Mouse (Mus musculus) heart, adult 2 months (tissue): ENCODE results near the gene Hoxc5. TPM values are rescaled to one million over a fixed set of nuclear protein-coding genes. Genes with fewer than 3 reads are reported as not detected.

Source experiments
- DNase-seq, 2 experiments: peaks; one replicate each; pipeline ENCODE4 v3.0.0; 2021
- H3K27ac ChIP-seq: fragments of 200-600 bp; 2 replicates; pipeline ENCODE4 v1.8.1; 2022
- H3K27me3 ChIP-seq: fragments of 200-500 bp; 2 replicates; pipeline ENCODE4 v1.6.1; 2012; ENCODE audit warnings: mild to moderate bottlenecking, low read length, inconsistent platforms, mixed read lengths; ENCODE audit not compliant: control insufficient read depth, insufficient read depth
- H3K36me3 ChIP-seq: fragments of 200-500 bp; 2 replicates; pipeline ENCODE4 v1.6.1; 2012; ENCODE audit warnings: low read length, inconsistent platforms; ENCODE audit not compliant: control insufficient read depth, insufficient read depth
- H3K4me1 ChIP-seq: fragments of 200-500 bp; 2 replicates; pipeline ENCODE4 v1.6.1; 2011; ENCODE audit warnings: low read length; ENCODE audit not compliant: control insufficient read depth, insufficient read depth
- H3K4me3 ChIP-seq: fragments of 200-600 bp; 2 replicates; pipeline ENCODE4 v1.8.1; 2022
- H3K79me2 ChIP-seq: fragments of 200-500 bp; replicated peaks from 2 replicates; pipeline ENCODE4 v1.6.1; 2012; ENCODE audit warnings: mild to moderate bottlenecking, inconsistent platforms, low read length, moderate library complexity, mixed read lengths; ENCODE audit not compliant: control insufficient read depth, insufficient read depth
- H3K9ac ChIP-seq: fragments of 200-500 bp; 2 replicates; pipeline ENCODE4 v1.6.1; 2012; ENCODE audit warnings: low read depth, mild to moderate bottlenecking, control low read depth, inconsistent platforms, low read length, mixed read lengths
- CTCF ChIP-seq: fragments of 200-600 bp; IDR thresholded peaks from 2 replicates; pipeline ENCODE4 v1.8.1; 2022; ENCODE audit warnings: antibody characterized with exemption, mild to moderate bottlenecking, moderate library complexity
- EP300 ChIP-seq: fragments of 200-500 bp; IDR thresholded peaks from 2 replicates; pipeline ENCODE4 v1.6.1; 2011; ENCODE audit warnings: low read depth, low read length, control low read depth; ENCODE audit not compliant: insufficient read depth
- POLR2A ChIP-seq: fragments of 200-500 bp; IDR thresholded peaks from 2 replicates; pipeline ENCODE4 v1.6.1; 2011; ENCODE audit warnings: mild to moderate bottlenecking, low read depth, low read length, control low read depth; ENCODE audit not compliant: insufficient read depth
- WGBS: fragments of 180-500 bp; shearing (Covaris S2); methylation state at CpG from one replicate; pipeline ENCODE4 v1.1.7; 2018; 5-methylcytosine and 5-hydroxymethylcytosine counted together
- intact Hi-C: fragments of 180-260 bp; cut with DNase I; formaldehyde crosslinking; loops from one replicate; pipeline ENCODE4 v1.15.1; 2025
- polyA plus RNA-seq: library from polyadenylated mRNA; depleted of rRNA; stranded (reverse); fragments of >200 nt; gene quantifications from 2 replicates; pipeline ENCODE4 v1.2.3, GENCODE M21; 2012
- total RNA-seq, 2 experiments: library from RNA; stranded (reverse); gene quantifications; 2 replicates each; pipeline ENCODE4 v1.2.3; 2021

Gene Hoxc5
- total and polyA plus RNA-seq, 3 experiments: 0.20 TPM; not detected in 2

DNA sequence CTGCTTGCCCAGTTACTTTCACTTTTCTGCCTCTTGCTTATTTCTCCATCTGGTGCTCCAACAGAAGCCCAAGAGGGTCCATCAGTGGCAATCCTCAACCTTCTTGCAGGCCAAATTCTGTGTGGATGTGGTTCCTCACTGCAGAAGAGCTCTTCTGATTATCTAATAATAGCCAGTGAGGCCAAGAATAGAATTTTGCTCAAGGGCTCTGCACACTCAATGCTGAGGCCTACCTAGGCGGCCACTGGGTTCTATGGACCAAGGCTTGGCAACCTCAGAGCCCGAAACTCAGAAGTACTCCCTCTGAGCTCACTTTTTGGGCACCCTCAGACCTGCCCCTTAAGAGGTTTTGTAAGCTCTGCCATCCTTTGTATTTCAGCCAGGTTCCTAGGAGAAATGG is 34.1 kb downstream of the Hoxc5 start:
- intact Hi-C loops: no loop called here
- Histone ChIP-seq H3K4me3 (no peak overlapping the region), H3K27me3 (peaks cover 22% of the 10 kb centered on the region), H3K79me2 (no peaks in the 10 kb centered on the region), H3K4me1 (no peaks in the 10 kb centered on the region), H3K36me3 (no peaks in the 10 kb centered on the region), H3K9ac (no peak overlapping the region), H3K27ac (no peak overlapping the region)
- TF ChIP-seq EP300 (no peak), CTCF (no peak), POLR2A (no peak)
- DNase-seq: no peak
- WGBS: 53% methylated on average over 2 of the region's 2 CpGs

- H3K9ac ChIP-seq: no peak overlapping the region
- no peaks in the 10 kb centered on the region for H3K79me2 ChIP-seq
- no peak overlapping the region for H3K4me3 ChIP-seq
- WGBS: 43% methylated on average over 4 of the region's 4 CpGs
- H3K27me3 ChIP-seq: peaks cover 21% of the 10 kb centered on the region
- intact Hi-C loops: no loop called here
- DNase-seq: no peak
- no peak for TF ChIP-seq EP300
- no peak for TF ChIP-seq POLR2A
- no peak for TF ChIP-seq CTCF
- H3K27ac ChIP-seq: no peak overlapping the region
- H3K36me3 ChIP-seq: no peaks in the 10 kb centered on the region
- no peaks in the 10 kb centered on the region for H3K4me1 ChIP-seq
Measured at GRCm38 (mm10) chr15:103002156-103002555, 34.9 kb downstream of the Hoxc5 start.

- Histone ChIP-seq H3K27ac (no peak overlapping the region), H3K4me3 (no peak overlapping the region), H3K27me3 (peaks cover 15% of the 10 kb centered on the region), H3K79me2 (no peaks in the 10 kb centered on the region), H3K36me3 (no peaks in the 10 kb centered on the region), H3K9ac (no peak overlapping the region), H3K4me1 (no peaks in the 10 kb centered on the region)
- no peak for TF ChIP-seq POLR2A
- TF ChIP-seq EP300: no peak
- no peak for TF ChIP-seq CTCF
- no peak for DNase-seq
- intact Hi-C loops: no loop called here
- WGBS: 35% methylated on average over 13 of the region's 13 CpGs
Measured at GRCm38 (mm10) chr15:103002821-103003448, 35.7 kb downstream of the Hoxc5 start.

DNA sequence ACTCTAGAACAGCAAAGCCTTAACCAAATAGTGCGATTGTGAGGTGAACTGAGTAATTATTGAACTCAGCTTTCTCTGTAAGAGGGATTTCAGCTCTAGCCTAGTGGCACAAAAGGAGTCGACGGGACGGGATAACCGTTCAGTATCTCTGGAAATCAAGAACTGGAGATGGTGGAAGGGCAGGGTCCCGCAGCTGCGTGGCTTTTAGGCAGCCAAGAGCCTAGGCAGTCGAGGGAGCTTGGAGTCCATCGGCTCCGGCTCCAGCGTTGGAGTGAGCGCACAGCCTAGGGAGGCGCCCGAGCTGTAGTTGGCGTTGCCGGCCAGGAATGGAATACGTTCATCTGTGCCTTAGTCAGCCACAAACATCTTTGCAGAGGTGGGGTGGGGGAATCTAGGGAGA is 38.1 kb downstream of the Hoxc5 start:
- no peaks in the 10 kb centered on the region for H3K79me2 ChIP-seq
- no peak for DNase-seq
- H3K4me3 ChIP-seq: no peak overlapping the region
- no peak for TF ChIP-seq POLR2A
- H3K4me1 ChIP-seq: no peaks in the 10 kb centered on the region
- intact Hi-C loops: no loop called here
- H3K36me3 ChIP-seq: no peaks in the 10 kb centered on the region
- peaks cover 15% of the 10 kb centered on the region for H3K27me3 ChIP-seq
- no peak overlapping the region for H3K27ac ChIP-seq
- no peak overlapping the region for H3K9ac ChIP-seq
- WGBS: 10% methylated on average over 17 of the region's 17 CpGs

GRCm38 (mm10) chr15:103005797-103006196 is 38.6 kb downstream of the Hoxc5 start:
- H3K27me3 ChIP-seq: peaks cover 19% of the 10 kb centered on the region
- no peaks in the 10 kb centered on the region for H3K4me1 ChIP-seq
- no peak for DNase-seq
- TF ChIP-seq POLR2A (no peak), CTCF (no peak), EP300 (no peak)
- H3K36me3 ChIP-seq: no peaks in the 10 kb centered on the region
- no peak overlapping the region for H3K4me3 ChIP-seq
- intact Hi-C loops: no loop called here
- H3K9ac ChIP-seq: no peak overlapping the region
- no peak overlapping the region for H3K27ac ChIP-seq
- H3K79me2 ChIP-seq: no peaks in the 10 kb centered on the region
- 16% methylated on average over 5 of the region's 5 CpGs for WGBS

GRCm38 (mm10) chr15:103006326-103006725 is 39.1 kb downstream of the Hoxc5 start:
- WGBS: 6% methylated on average over 1 of the region's 1 CpGs
- Histone ChIP-seq H3K27ac (no peak overlapping the region), H3K36me3 (no peaks in the 10 kb centered on the region), H3K4me1 (no peaks in the 10 kb centered on the region), H3K9ac (no peak overlapping the region), H3K79me2 (no peaks in the 10 kb centered on the region), H3K4me3 (no peak overlapping the region), H3K27me3 (peaks cover 23% of the 10 kb centered on the region)
- TF ChIP-seq POLR2A: no peak
- TF ChIP-seq EP300: no peak
- TF ChIP-seq CTCF: no peak
- intact Hi-C loops: no loop called here
- no peak for DNase-seq
